20 mouse cellular contexts compared by ENCODE assay signal in the genomic region with DNA sequence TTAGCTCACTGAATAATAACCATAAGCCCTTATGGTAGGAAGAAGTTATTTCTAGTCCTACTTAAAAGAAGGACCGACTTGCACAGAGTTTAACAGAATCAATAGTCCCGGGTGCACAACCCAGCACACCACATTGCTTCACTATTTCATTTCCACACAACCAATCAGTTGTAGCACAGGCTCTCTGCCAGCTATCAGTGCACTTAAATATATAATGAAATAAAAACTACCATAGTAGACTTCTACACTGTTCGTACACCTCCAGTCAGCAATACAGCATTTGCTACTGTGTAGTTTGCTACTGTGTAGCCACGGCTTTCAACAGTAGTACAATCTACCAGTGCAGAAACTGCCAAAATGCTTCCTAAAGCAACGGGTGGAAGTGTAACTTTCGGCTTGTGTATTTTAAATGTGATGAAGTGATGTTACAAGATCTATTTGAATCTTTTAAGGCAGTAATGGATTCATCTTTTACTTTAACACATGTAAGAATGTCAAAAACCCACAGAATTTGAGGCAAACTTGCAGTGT.
DNase-seq lines count a peak whose midpoint lies in the region; ATAC-seq and TF ChIP-seq lines count a peak whose summit lies in the region.
"Had no signal": no experiment of that assay in that cellular context is flagged by ENCODE, and none has a peak within 500 bp of the region (broad histone marks: within the 10 kb centered on the region; RNA-seq: fewer than 3 reads in every experiment).

No protein-coding gene starts in this region.

- peaks cover 34% of the 10 kb centered on the region for H3K4me1 ChIP-seq in limb, embryonic 13.5 days
- H3K4me1 ChIP-seq in limb, embryonic 10.5 days = peaks cover 26% of the 10 kb centered on the region
- H3K4me1 ChIP-seq in neural tube, embryonic 13.5 days (replicated peaks) = peaks cover 31% of the 10 kb centered on the region
- H3K4me1 ChIP-seq in forebrain, postnatal 0 days (ENCODE audit: insufficient read depth) = peaks cover 9% of the 10 kb centered on the region; the same call in 1 of the 2 replicates
- no peaks in the 10 kb centered on the region for H3K4me1 ChIP-seq in stomach, postnatal 0 days (replicated peaks; ENCODE audit: control insufficient read depth, insufficient read depth)
- H3K4me1 ChIP-seq in kidney, adult 2 months (ENCODE audit: control insufficient read depth, insufficient read depth, low read length) = no peaks in the 10 kb centered on the region

- TF ChIP-seq CTCF in forebrain, postnatal 0 days (IDR thresholded peaks at IDR 0.05; ENCODE audit: low read depth) = no peak
- no peak for TF ChIP-seq CTCF in stomach, postnatal 0 days (IDR thresholded peaks at IDR 0.05; ENCODE audit: low read depth)
- TF ChIP-seq CTCF in kidney, adult 2 months (conservative IDR thresholded peaks at IDR 0.05; ENCODE audit: insufficient read depth, insufficient read length, low read depth, low read length) = no peak

- no peak for TF ChIP-seq EP300 in stomach, postnatal 0 days (optimal IDR thresholded peaks at IDR 0.05)

- no peak for DNase-seq in limb, embryonic 10.5 days (ENCODE audit: low spot score)
- DNase-seq in neural tube, embryonic 10.5 days (ENCODE audit: extremely low spot score, low spot score) = no peak
- DNase-seq in forebrain, postnatal 0 days = peak; percentile 34
- DNase-seq in stomach, postnatal 0 days (ENCODE audit: low spot score) = no peak
- DNase-seq in right cerebral cortex, postnatal 14 days = no peak
- DNase-seq in kidney, adult 2 months = no peak
- DNase-seq: adrenal gland, postnatal 36 days; cerebellum, adult 9-10 months; gastrocnemius, postnatal 25 days; heart, postnatal 4 days; kidney, adult 18-20 months; thymus, adult 2 months; thymus, postnatal 4 days had no signal

- no peaks in the 10 kb centered on the region for H3K27me3 ChIP-seq in limb, embryonic 13.5 days
- no peaks in the 10 kb centered on the region for H3K27me3 ChIP-seq in limb, embryonic 10.5 days (ENCODE audit: low read depth, poor library complexity, severe bottlenecking)
- H3K27me3 ChIP-seq in neural tube, embryonic 13.5 days = no peaks in the 10 kb centered on the region
- no peaks in the 10 kb centered on the region for H3K27me3 ChIP-seq in forebrain, postnatal 0 days (ENCODE audit: insufficient read depth, low read length)
- no peaks in the 10 kb centered on the region for H3K27me3 ChIP-seq in stomach, postnatal 0 days (ENCODE audit: control insufficient read depth, insufficient read depth, low read length)
- H3K27me3 ChIP-seq in kidney, adult 2 months (replicated peaks; ENCODE audit: control insufficient read depth, insufficient read depth, low read length) = no peaks in the 10 kb centered on the region

- 58% methylated on average over 6 of the region's 6 CpGs for WGBS in limb, embryonic 13.5 days
- WGBS in limb, embryonic 10.5 days = 90% methylated on average over 6 of the region's 6 CpGs
- 84% methylated on average over 6 of the region's 6 CpGs for WGBS in neural tube, embryonic 13.5 days
- 28% methylated on average over 6 of the region's 6 CpGs for WGBS in forebrain, postnatal 0 days
- 64% methylated on average over 6 of the region's 6 CpGs for WGBS in stomach, postnatal 0 days
- 85% methylated on average over 6 of the region's 6 CpGs for WGBS in kidney, adult 2 months

- no peak overlapping the region for H3K9ac ChIP-seq in limb, embryonic 13.5 days
- no peak overlapping the region for H3K9ac ChIP-seq in neural tube, embryonic 13.5 days
- H3K9ac ChIP-seq in forebrain, postnatal 0 days = no peak overlapping the region
- H3K9ac ChIP-seq in stomach, postnatal 0 days (ENCODE audit: low read length) = no peak overlapping the region
- H3K9ac ChIP-seq: hindbrain, embryonic 14.5 days had no signal

- no peak overlapping the region for H3K4me3 ChIP-seq in limb, embryonic 13.5 days
- H3K4me3 ChIP-seq in limb, embryonic 10.5 days = no peak overlapping the region
- H3K4me3 ChIP-seq in neural tube, embryonic 13.5 days = no peak overlapping the region
- no peak overlapping the region for H3K4me3 ChIP-seq in forebrain, postnatal 0 days (ENCODE audit: low read depth, low read length)
- H3K4me3 ChIP-seq in stomach, postnatal 0 days (ENCODE audit: low read depth, low read length) = no peak overlapping the region
- no peak overlapping the region for H3K4me3 ChIP-seq in kidney, adult 2 months (ENCODE audit: insufficient read depth, low read depth, low read length)

- peak overlapping the region; percentile 39 for H3K4me2 ChIP-seq in limb, embryonic 13.5 days (replicated peaks)
- H3K4me2 ChIP-seq in neural tube, embryonic 13.5 days = no peak overlapping the region
- H3K4me2 ChIP-seq in forebrain, postnatal 0 days (ENCODE audit: low read depth) = 0 out of 2 replicates have a peak overlapping the region, but pooled peaks have one; percentile 13
- 0 out of 2 replicates have a peak overlapping the region, but pooled peaks have one; percentile 5 for H3K4me2 ChIP-seq in stomach, postnatal 0 days (replicated peaks; ENCODE audit: low read depth)
- H3K4me2 ChIP-seq: hindbrain, embryonic 14.5 days had no signal

- no peak for TF ChIP-seq POLR2A in kidney, adult 2 months (IDR thresholded peaks at IDR 0.05; ENCODE audit: low read depth, low read length)

- H3K27ac ChIP-seq in limb, embryonic 13.5 days = no peak overlapping the region
- no peak overlapping the region for H3K27ac ChIP-seq in limb, embryonic 10.5 days
- H3K27ac ChIP-seq in neural tube, embryonic 13.5 days (replicated peaks) = 0 out of 2 replicates have a peak overlapping the region, but pooled peaks have one; percentile 7
- H3K27ac ChIP-seq in forebrain, postnatal 0 days (ENCODE audit: low read depth, low read length) = no peak overlapping the region
- H3K27ac ChIP-seq in stomach, postnatal 0 days (replicated peaks) = no peak overlapping the region
- no peak overlapping the region for H3K27ac ChIP-seq in kidney, adult 2 months (ENCODE audit: insufficient read depth, low read depth, low read length)
- H3K27ac ChIP-seq: hindbrain, embryonic 14.5 days; kidney, postnatal 0 days; macrophage had no signal

- peaks cover 6% of the 10 kb centered on the region; the same call in 1 of the 2 replicates for H3K36me3 ChIP-seq in limb, embryonic 13.5 days
- H3K36me3 ChIP-seq in limb, embryonic 10.5 days = peaks cover 6% of the 10 kb centered on the region
- no peaks in the 10 kb centered on the region for H3K36me3 ChIP-seq in neural tube, embryonic 13.5 days
- no peaks in the 10 kb centered on the region for H3K36me3 ChIP-seq in forebrain, postnatal 0 days (ENCODE audit: insufficient read depth)
- no peaks in the 10 kb centered on the region for H3K36me3 ChIP-seq in stomach, postnatal 0 days (ENCODE audit: control insufficient read depth, insufficient read depth, low read length)
- H3K36me3 ChIP-seq in kidney, adult 2 months (ENCODE audit: control insufficient read depth, insufficient read depth, low read length) = no peaks in the 10 kb centered on the region

- H3K9me3 ChIP-seq in limb, embryonic 13.5 days = no peaks in the 10 kb centered on the region
- no peaks in the 10 kb centered on the region for H3K9me3 ChIP-seq in limb, embryonic 10.5 days (replicated peaks)
- H3K9me3 ChIP-seq in neural tube, embryonic 13.5 days = no peaks in the 10 kb centered on the region
- no peaks in the 10 kb centered on the region for H3K9me3 ChIP-seq in forebrain, postnatal 0 days (ENCODE audit: low read length)
- no peaks in the 10 kb centered on the region for H3K9me3 ChIP-seq in stomach, postnatal 0 days (ENCODE audit: control insufficient read depth, low read length)

- ATAC-seq in limb, embryonic 13.5 days (ENCODE audit: low FRiP score, low read depth) = peak; percentile 7; the same call in 1 of the 2 replicates
- no peak for ATAC-seq in neural tube, embryonic 13.5 days (ENCODE audit: low read depth)
- peak; percentile 68 for ATAC-seq in forebrain, postnatal 0 days
- no peak for ATAC-seq in stomach, postnatal 0 days (ENCODE audit: low FRiP score, low TSS enrichment)
- ATAC-seq: inflammation-experienced regulatory T-cells, adult 6 months; lung, postnatal 0 days had no signal

Comparison
In these comparisons a context has a peak if more than half of its experiments do, and no peak if none do; other contexts are left out.
1. ATAC-seq: peak in limb, embryonic 13.5 days (single experiment) and forebrain, postnatal 0 days (single experiment); none in neural tube, embryonic 13.5 days (single experiment) and stomach, postnatal 0 days (single experiment).